Mouse (Mus musculus): ENCODE results near the gene Erc2. TPM values are rescaled to one million over a fixed set of nuclear protein-coding genes. Genes with fewer than 3 reads are reported as not detected.

The Erc2 gene
- total and polyA plus RNA-seq, 3 experiments: not detected

DNA sequence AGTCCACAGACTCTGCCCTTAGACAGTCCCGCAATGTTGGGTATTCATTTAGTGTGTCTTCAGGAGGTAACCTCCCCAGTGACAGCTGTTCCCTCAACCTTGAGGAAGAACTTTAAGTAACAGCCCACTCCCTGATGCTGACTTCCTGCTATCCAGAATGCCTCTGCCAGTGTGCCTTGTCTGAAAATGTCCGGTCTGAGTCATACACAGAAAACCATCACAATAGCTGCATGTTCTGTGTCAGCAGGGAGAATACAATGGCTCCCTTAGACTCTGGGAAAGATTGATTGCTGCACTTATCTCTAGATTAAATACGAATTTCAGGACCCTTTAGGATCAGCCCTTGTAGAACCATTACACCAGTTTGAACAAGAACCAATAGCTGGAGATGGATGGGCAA is 620.5 kb downstream of the Erc2 start:
- Histone ChIP-seq H3K79me2 (replicated peaks; ENCODE audit: control insufficient read depth, extremely low read depth, insufficient read depth, poor library complexity, severe bottlenecking) (no peaks in the 10 kb centered on the region), H3K9ac (ENCODE audit: insufficient read depth, low read depth) (no peak overlapping the region), H3K36me3 (replicated peaks in 1 of 2; ENCODE audit: control insufficient read depth in 1 of 2, insufficient read depth in 1 of 2, low read length in 1 of 2) (no peaks in the 10 kb centered on the region), H3K4me3 (replicated peaks in 1 of 3; ENCODE audit: low read depth in 2 of 3, low read length in 2 of 3, poor library complexity in 1 of 3) (no peak overlapping the region), H3K4me1 (ENCODE audit: control insufficient read depth in 1 of 2, insufficient read depth in 2 of 2) (no peaks in the 10 kb centered on the region), H3K9me3 (replicated peaks; ENCODE audit: low read length) (peaks cover 60% of the 10 kb centered on the region), H3K27ac (ENCODE audit: insufficient read depth, low read depth) (no peak overlapping the region), H3K4me2 (ENCODE audit: insufficient read depth, low read depth, poor library complexity, severe bottlenecking) (no peak overlapping the region), H3K27me3 (replicated peaks) (no peaks in the 10 kb centered on the region)
- in situ Hi-C loops (cut with MboI; ENCODE audit: low pct_ligation_motif_present, low pct_unique_long_range_greater_than_20kb, low sequenced_read_pairs) (no loop called here), dilution Hi-C loops (cut with MboI; ENCODE audit: extremely low pct_ligation_motif_present, extremely low pct_unique_long_range_greater_than_20kb, low sequenced_read_pairs) (no loop called here)
- no peak for DNase-seq (ENCODE audit: extremely low read depth)
- TF ChIP-seq NELFE (IDR thresholded peaks at IDR 0.05; ENCODE audit: low read depth, low read length) (no peak), KAT2A (IDR thresholded peaks at IDR 0.05; ENCODE audit: insufficient replicate concordance, low read length) (no peak)

DNA sequence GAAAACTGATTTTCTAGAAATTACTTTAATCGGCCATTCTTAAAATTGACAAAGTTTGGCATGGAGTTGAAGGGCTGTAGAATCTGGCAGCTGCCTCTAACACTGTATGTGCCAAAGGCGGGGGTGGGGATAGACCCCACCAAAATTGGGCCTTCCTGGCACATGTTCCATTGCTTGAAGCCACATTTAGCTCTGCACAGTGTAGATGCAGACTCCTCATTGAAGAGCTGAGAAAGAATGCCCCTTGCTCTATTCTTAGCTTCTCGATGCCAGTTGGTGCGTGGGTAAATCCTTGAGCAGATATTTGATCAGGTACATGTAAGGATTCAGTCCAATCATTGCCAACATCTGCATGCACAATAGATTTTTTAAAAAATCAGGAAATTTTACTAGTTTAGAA is 621.2 kb downstream of the Erc2 start:
- H3K79me2 ChIP-seq (replicated peaks; ENCODE audit: control insufficient read depth, extremely low read depth, insufficient read depth, poor library complexity, severe bottlenecking): no peaks in the 10 kb centered on the region
- H3K9ac ChIP-seq (ENCODE audit: insufficient read depth, low read depth): no peak overlapping the region
- no peak for TF ChIP-seq HCFC1 (IDR thresholded peaks at IDR 0.05; ENCODE audit: low read depth, low read length)
- no peak for TF ChIP-seq ZKSCAN1 (IDR thresholded peaks at IDR 0.05; ENCODE audit: borderline replicate concordance, low read depth, low read length)
- TF ChIP-seq BHLHE40 (IDR thresholded peaks at IDR 0.05; ENCODE audit: low read depth, low read length): no peak
- TF ChIP-seq POLR2A (IDR thresholded peaks at IDR 0.05; ENCODE audit: low read depth, low read length): no peak
- TF ChIP-seq MAZ (IDR thresholded peaks at IDR 0.05; ENCODE audit: low read depth, low read length): no peak
- TF ChIP-seq ZMIZ1 (IDR thresholded peaks at IDR 0.05; ENCODE audit: low read depth, low read length): no peak
- no peak for DNase-seq (ENCODE audit: extremely low read depth)
- H3K4me1 ChIP-seq (ENCODE audit: control insufficient read depth in 1 of 2, insufficient read depth in 2 of 2): no peaks in the 10 kb centered on the region
- H3K4me2 ChIP-seq (ENCODE audit: insufficient read depth, low read depth, poor library complexity, severe bottlenecking): no peak overlapping the region
- dilution Hi-C loops (cut with MboI; ENCODE audit: extremely low pct_ligation_motif_present, extremely low pct_unique_long_range_greater_than_20kb, low sequenced_read_pairs): no loop called here
- H3K36me3 ChIP-seq (replicated peaks in 1 of 2; ENCODE audit: control insufficient read depth in 1 of 2, insufficient read depth in 1 of 2, low read length in 1 of 2): no peaks in the 10 kb centered on the region
- peaks cover 58% of the 10 kb centered on the region for H3K9me3 ChIP-seq (replicated peaks; ENCODE audit: low read length)
- in situ Hi-C loops (cut with MboI; ENCODE audit: low pct_ligation_motif_present, low pct_unique_long_range_greater_than_20kb, low sequenced_read_pairs): no loop called here
- H3K27ac ChIP-seq (ENCODE audit: insufficient read depth, low read depth): no peak overlapping the region
- no peaks in the 10 kb centered on the region for H3K27me3 ChIP-seq (replicated peaks)
- H3K4me3 ChIP-seq (replicated peaks in 1 of 3; ENCODE audit: low read depth in 2 of 3, low read length in 2 of 3, poor library complexity in 1 of 3): no peak overlapping the region

DNA sequence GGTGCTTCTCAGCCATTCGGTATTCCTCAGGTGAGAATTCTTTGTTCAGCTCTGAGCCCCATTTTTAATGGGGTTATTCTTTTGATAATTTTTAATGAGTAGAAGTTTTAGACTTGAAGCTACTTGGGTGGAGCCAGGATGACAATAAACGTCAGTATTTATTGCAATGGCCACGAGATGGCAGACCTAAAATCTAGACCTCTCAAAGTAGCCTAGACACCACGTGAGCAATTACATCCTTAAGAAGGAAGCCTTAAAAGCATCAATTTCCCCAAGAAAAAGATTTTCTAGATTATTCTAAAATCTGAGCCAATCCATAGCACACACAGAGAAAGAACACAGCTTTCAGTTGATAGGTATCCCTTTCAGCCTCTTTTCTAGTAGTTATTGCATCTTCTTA is 640.5 kb downstream of the Erc2 start:
- Histone ChIP-seq H3K9me3 (replicated peaks; ENCODE audit: low read length) (peaks cover 50% of the 10 kb centered on the region), H3K4me2 (ENCODE audit: insufficient read depth, low read depth, poor library complexity, severe bottlenecking) (no peak overlapping the region), H3K4me3 (replicated peaks in 1 of 3; ENCODE audit: low read depth in 2 of 3, low read length in 2 of 3, poor library complexity in 1 of 3) (no peak overlapping the region), H3K4me1 (ENCODE audit: control insufficient read depth in 1 of 2, insufficient read depth in 2 of 2) (no peaks in the 10 kb centered on the region), H3K27me3 (replicated peaks) (no peaks in the 10 kb centered on the region), H3K36me3 (replicated peaks in 1 of 2; ENCODE audit: control insufficient read depth in 1 of 2, insufficient read depth in 1 of 2, low read length in 1 of 2) (no peaks in the 10 kb centered on the region), H3K27ac (ENCODE audit: insufficient read depth, low read depth) (no peak overlapping the region), H3K9ac (ENCODE audit: insufficient read depth, low read depth) (no peak overlapping the region), H3K79me2 (replicated peaks; ENCODE audit: control insufficient read depth, extremely low read depth, insufficient read depth, poor library complexity, severe bottlenecking) (no peaks in the 10 kb centered on the region)
- in situ Hi-C loops (cut with MboI; ENCODE audit: low pct_ligation_motif_present, low pct_unique_long_range_greater_than_20kb, low sequenced_read_pairs): no loop called here
- no peak for DNase-seq (ENCODE audit: extremely low read depth)
- dilution Hi-C loops (cut with MboI; ENCODE audit: extremely low pct_ligation_motif_present, extremely low pct_unique_long_range_greater_than_20kb, low sequenced_read_pairs): no loop called here
- TF ChIP-seq POLR2A (IDR thresholded peaks at IDR 0.05; ENCODE audit: low read depth, low read length): no peak
- TF ChIP-seq POLR2AphosphoS2 (IDR thresholded peaks at IDR 0.05; ENCODE audit: low read depth, low read length): no peak
- TF ChIP-seq ETS1 (conservative IDR thresholded peaks at IDR 0.05; ENCODE audit: low read depth, low read length): no peak
- no peak for TF ChIP-seq NRF1 (IDR thresholded peaks at IDR 0.05; ENCODE audit: low read depth, low read length)
- TF ChIP-seq ZNF384 (IDR thresholded peaks at IDR 0.05; ENCODE audit: low read depth, low read length): no peak
- no peak for TF ChIP-seq JUN (IDR thresholded peaks at IDR 0.05; ENCODE audit: insufficient read depth, low read depth, low read length)
- no peak for TF ChIP-seq ZC3H11A (IDR thresholded peaks at IDR 0.05; ENCODE audit: low read depth, low read length)
- no peak for TF ChIP-seq SMC3 (IDR thresholded peaks at IDR 0.05; ENCODE audit: low read depth, low read length)
- no peak for TF ChIP-seq CTCF (conservative IDR thresholded peaks at IDR 0.05 in 1 of 2, IDR thresholded peaks at IDR 0.05 in 1 of 2; ENCODE audit: low read depth in 2 of 2, low read length in 2 of 2)
- TF ChIP-seq TCF12 (IDR thresholded peaks at IDR 0.05; ENCODE audit: low read depth, low read length): no peak
- no peak for TF ChIP-seq MEF2A (IDR thresholded peaks at IDR 0.05; ENCODE audit: borderline replicate concordance, low read depth, low read length)
- no peak for TF ChIP-seq HCFC1 (IDR thresholded peaks at IDR 0.05; ENCODE audit: low read depth, low read length)

Measured in CH12.LX (cell line).